Mouse (Mus musculus) cerebellum, postnatal 14 days (tissue): Measurements from ENCODE around the gene Lyzl4.
A peak's percentile ranks its signal among the peaks of the same experiment; 100 is the strongest.

Source experiments
- DNase-seq, 2 experiments: peaks; one replicate each; pipeline ENCODE4 v3.0.0; 2021; ENCODE audit warnings: mixed read lengths in 2 of 2

Lyzl4 gene

DNA sequence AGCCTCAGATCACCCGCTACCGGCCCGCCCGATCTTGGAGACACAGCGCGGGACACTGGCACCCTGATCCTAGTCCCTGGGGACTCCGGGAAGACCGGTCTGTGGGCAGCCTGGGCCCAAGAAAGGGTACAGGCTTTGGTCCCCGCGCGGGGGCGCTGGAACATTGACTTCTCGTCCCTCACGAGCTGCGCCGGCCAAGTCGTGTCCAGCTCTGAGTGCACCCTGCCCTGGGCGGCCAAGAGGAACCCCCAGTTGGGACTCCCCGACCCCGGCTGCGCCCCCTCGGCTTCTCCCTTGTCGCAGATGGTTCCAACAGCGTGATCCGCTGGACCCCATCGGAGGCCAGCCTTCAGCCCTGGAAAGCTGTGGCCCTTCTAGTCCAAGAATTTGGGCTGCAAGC, at the start of gene Lyzl4:
Gene Lyzl4 (minus strand): TSS at position 96 of the 400 bp plus-strand sequence.
- DNase-seq, result peak; percentile 89 to 93

DNA sequence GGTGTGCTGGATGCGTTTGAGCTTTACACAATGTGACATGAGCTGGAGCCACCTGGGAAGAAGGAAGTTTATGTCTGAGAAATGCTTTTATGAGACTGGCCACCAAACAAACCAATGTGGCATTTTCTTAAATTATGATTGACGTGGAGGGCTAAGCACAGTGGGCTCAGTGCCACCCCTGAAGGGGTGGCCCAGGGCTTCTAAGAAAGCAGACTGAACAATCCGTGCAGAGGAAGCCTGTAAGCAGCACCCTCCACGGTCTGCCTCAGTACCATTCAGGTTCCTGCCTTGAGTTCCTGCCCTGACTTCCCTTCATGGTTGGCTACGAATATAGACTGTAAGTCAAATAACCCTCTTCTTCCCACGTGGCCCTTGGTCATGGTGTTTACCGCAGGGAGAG, 48.8 kb upstream of the Lyzl4 start:
- DNase-seq, result no peak

GRCm38 (mm10) chr9:121690200-121690651, 48.3 kb upstream of the Lyzl4 start:
- DNase-seq, result peak in 1 of 2 experiments; percentile 46

DNA sequence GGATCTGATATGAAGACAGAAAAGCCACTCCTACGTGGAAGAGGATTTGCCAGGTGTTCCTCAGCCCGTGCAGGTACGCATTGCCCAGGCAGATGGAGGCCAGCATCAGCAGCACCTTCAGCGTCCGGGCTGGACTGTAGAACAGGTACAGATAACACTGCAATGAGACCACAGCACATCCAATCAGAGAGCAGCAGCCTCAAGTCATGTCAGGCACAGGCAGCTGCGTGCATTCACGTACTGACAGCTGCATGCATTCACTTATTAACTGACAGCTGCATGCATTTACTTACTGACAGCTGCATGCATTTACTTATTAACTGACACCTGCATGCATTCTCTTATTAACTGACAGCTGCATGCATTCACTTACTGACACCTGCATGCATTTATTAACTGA, 42.8 kb upstream of the Lyzl4 start:
- DNase-seq, result no peak

GRCm38 (mm10) chr9:121682037-121682680, 40.3 kb upstream of the Lyzl4 start:
- no peak for DNase-seq

DNA sequence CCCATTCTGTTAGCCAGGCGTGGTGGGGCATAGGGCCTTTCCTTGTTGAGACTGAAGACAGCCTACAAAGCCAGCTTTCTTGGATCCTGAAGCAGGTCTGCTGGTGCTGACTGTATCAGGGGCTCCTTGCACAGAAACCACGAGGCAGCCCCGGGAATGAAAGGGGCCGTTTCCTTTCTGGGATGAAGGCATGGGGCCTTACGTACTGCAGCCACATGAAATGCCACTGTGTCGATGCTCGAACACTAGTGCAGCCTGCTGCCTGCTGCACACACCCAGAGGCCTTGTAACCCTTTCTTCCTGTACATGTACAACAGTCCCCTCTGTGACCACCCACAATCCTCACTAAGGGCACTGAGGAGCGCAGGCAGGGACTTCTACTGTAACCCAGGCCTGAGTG, 39.3 kb upstream of the Lyzl4 start:
- no peak for DNase-seq

- DNase-seq, result peak; percentile 64 to 74
Observed at GRCm38 (mm10) chr9:121679549-121679948, 37.7 kb upstream of the Lyzl4 start.

GRCm38 (mm10) chr9:121677476-121677875, 35.6 kb upstream of the Lyzl4 start:
- DNase-seq, result no peak

DNA sequence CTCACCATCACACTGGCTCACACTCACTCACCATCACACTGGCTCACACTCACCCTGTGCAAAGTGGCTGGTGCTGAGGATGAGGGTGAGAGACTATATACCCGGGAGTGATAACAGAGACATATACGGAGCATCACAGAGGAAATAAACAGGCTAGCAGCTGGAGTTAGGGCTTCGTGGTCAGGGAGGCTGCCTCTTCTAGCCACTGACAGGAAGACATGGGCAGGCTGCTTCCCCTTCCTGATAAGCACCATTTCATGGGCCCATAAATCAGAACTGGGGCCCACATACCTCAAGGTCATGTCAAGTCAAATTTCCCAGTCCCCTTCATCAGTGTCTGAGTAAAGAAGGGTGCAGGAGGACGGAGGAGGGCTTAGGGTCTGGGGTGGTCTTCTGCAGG, 35.2 kb upstream of the Lyzl4 start:
- no peak for DNase-seq

DNA sequence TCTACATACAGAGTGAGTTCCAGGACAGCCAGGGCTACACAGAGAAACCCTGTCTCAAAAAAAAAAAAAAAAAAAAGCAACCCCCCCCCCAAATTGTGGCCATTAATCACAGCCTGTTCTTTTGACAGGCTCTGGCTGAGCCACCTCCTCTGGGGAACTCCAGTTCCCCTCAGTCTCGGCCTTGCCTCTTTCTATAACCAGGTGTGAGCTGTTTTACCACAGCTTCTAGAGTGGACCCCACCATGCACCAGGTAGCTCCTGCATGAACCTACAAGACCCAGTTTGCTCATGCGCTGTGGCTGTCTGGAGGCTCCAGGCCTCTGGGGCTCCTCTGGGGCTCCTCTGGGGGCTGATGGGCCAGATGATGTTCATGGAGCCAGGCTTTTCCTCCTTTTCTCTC, 33.7 kb upstream of the Lyzl4 start:
- DNase-seq, result no peak

DNA sequence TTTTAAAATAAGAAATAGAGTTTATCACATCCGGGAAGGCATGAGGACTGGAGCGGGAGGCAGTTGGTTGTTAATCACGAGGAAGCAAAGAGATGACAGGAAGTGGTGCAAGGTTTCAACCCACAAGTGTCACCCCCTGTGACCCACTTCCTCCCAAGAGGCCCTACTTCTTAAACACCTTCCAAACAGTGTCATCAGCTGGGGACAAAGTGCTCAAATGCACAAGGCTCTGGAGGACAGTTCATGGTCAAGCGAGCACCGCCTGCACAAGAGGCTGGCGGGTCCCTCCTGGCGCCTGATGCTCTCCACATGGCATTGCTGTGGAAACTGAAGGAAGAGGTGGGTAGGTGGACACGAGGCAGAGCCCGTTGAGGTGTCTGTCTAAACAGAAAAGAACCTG, 33.1 kb upstream of the Lyzl4 start:
- no peak for DNase-seq

DNA sequence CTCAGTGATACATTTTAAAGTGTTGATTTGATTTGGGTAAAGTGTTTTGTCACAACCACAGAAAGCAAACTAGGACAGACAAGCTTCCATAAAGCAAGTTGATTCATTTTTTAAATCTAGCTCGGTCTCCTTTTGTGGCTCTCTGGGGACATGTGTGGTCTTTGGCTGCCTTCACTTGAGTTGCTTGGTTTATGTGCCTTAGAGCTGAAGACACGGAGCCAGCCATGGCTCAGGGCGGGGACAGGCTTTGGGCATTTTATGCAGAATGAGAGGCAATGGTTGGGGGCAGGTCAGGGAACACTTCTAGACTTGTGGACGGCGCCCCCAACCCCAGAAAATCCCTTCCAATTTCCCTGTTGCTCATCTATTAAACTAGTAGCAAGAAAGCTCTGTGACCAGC, 31.8 kb upstream of the Lyzl4 start:
- DNase-seq, result no peak

GRCm38 (mm10) chr9:121672311-121672710, 30.4 kb upstream of the Lyzl4 start:
- DNase-seq, result no peak

- DNase-seq, result peak; percentile 70 to 76
Observed at GRCm38 (mm10) chr9:121671300-121671699, 29.4 kb upstream of the Lyzl4 start.

DNA sequence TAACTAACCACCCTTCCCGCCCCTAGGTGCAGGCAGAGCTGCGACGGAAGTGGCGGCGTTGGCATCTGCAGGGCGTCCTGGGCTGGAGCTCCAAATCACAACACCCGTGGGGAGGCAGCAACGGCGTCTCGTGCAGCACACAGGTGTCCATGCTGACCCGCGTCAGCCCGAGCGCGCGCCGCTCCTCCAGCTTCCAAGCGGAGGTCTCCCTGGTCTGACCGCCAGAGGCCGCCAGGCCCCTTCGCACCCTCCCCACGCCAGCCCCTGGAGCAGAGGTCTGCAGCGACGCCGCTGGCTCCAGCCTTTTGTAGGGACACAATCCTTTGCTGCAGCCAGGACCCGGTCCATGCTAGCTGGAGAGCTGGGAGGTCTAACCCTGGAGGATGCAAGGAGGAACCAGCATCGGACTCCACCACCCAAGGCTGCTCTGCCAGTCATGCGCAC, 27.5 kb upstream of the Lyzl4 start:
- DNase-seq, result peak; percentile 55 to 68

- no peak for DNase-seq
Observed at GRCm38 (mm10) chr9:121667822-121668221, 25.9 kb upstream of the Lyzl4 start.

DNA sequence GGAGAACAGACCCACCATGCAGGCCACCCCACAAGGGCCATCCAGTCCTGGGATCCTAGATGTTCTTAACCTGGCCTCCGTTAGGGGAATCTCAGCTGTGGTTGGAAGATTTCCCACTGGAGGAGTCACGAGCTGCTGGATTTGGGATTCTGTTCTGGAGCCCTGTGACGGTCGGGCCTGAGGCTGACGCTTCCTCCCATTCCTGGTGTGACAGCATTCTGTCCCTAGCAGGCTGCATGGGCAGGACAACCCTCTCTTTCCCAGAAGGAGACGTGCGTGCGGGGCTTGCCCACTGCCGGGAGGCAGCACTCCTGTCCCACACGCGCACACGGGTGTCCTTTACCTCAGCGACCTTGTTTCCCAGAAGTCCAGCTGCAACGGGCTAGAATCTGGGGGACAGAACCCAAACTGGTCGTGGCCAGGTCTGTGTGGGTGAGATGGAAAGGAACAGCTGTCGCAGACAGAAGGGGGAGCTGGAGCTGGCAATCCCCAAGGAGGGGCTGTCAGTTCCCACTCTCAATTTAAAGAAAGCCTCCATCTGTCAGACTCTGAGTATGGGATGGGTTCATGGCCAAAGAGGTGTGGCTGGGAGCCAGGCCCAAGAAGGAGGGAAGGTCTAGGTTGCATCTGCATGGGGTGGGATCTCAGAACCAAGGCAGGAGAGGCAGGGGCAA, 25.2 kb upstream of the Lyzl4 start:
- peak; percentile 56 to 63 for DNase-seq

- DNase-seq, result no peak
Observed at GRCm38 (mm10) chr9:121664104-121664503, 22.2 kb upstream of the Lyzl4 start.

DNA sequence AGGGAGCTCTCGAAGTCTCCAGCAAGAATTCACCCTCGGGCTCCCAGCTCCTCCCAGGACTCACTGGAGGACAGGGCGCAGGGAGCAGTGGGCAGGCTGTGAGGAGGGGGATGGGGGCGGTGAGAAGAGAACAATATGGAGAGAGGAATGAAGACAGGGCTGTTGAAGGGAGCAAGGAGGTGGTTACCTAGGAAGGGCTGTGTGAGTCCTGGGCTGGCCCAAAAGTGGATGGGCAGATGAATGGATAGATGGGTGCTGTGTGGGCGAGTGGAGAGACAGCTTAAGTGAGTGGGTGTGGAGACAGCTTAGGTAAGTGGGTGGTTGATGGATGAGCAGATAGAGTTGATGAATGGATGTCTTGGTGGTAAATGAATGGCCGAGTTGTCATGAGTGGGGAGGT, 21.6 kb upstream of the Lyzl4 start:
- DNase-seq, result no peak

DNA sequence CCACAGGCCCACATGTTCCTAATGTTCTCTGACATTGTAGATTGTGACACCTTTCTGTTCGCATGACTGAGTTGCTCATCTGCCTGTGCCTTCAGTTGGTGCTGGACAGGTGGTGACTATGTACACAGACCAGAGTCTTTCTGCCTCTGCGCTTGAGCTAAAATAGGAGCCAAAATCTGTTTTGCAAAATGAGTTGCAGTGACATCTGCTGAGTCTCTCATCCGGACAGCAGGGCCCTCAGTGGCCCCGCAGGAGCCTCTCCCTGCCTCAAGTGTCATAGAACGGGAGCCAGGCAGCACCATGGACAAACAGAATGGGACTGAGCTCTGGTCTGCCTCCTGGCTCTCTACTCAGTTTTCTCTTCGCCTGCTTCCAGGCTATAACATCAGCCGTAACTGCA, 17.9 kb upstream of the Lyzl4 start:
- DNase-seq, result no peak

DNA sequence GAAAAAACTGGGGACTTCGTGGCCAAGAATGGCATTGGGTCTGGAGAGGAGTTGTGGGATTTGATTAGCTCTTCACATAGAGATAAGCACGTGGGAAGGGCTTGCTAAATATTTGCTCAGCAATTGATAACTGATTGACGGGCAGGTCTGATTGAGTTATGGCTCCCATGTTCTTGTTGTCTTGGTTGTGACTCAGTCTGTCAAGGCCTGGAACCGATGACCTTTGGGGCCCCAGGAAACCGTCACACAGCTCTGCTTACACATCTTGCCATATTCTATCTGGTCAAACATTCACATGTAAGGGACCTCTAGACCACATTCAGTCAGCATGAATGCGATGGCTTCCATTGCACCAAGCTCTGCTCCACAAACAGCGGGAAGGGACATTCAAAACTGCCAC, 16.4 kb upstream of the Lyzl4 start:
- DNase-seq, result no peak

- DNase-seq, result no peak
Observed at GRCm38 (mm10) chr9:121657143-121657542, 15.2 kb upstream of the Lyzl4 start.

DNA sequence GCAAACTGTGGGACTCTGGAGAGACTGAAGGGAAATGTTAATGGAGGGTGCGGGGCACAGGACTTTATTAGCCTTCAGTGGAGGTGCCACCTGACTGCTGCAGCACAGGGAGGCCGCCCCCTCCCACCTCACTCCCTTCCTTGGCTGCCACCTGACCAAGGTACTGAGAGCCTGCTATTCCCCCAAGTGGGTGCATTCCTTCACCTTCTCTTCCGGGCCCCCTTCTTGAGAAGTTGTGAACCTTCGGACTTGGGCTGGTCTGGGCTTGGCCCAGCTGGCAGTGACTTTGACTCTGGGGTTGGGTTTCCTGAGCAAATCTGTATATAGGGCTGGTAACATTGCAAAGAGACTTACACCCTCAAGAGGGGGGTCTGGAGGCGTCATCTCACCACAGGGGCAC, 14.4 kb upstream of the Lyzl4 start:
- DNase-seq, result no peak

DNA sequence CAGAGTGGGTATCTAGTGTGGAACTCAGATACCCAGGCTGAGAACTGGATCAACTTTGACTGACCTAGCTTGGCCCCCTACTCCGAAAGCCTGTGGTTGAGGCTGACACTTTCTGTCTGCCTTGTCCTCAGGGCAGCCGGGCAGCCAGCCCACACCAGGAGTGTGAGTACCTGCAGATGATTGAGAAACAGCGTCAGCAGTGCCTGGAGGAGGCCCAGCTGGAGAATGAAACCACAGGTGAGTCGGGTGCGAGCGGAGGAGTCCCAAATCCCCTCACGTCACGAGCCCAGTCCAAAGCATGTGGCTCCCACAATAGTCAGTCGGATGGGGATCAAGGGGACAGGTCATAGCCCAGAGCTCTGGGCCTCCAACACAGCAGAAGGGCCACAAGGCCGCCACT, 11.8 kb upstream of the Lyzl4 start:
- DNase-seq, result no peak

GRCm38 (mm10) chr9:121647026-121647425, 5.1 kb upstream of the Lyzl4 start:
- DNase-seq, result no peak
